Mouse (Mus musculus) NIH3T3 (cell line): ENCODE results near the gene Apc2.

ENCODE experiments used
- DNase-seq: peaks from one replicate; pipeline ENCODE4 v3.0.0-alpha.2; 2012; ENCODE audit warnings: low read depth

The Apc2 gene

GRCm38 (mm10) chr10:80294311-80294710 lies 1.5 kb upstream of the Apc2 start:
- peak; percentile 44 for DNase-seq

- peak; percentile 24 for DNase-seq
Observed at GRCm38 (mm10) chr10:80294788-80295303, 931 bp upstream of the Apc2 start.

DNA sequence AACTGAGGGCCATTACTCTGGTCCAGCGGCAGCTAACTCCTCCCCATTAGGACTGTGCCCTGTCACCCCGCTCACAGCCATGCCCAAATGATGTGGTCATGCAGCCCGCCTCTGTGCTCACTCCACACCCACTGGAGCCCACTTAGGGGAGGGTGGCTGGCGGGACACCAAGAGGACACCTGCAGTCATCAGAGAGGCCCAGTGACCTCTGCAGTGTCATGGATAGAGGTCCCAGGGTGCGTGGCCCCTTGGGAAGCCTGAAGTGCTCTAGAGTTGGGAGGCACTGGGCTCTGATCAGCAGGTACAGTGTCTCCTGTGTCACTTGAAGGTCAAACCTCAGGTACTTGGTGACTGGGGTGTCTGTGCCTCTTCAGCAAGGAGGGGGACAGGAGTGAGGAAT lies 1.0 kb downstream of the Apc2 start:
- no peak for DNase-seq

DNA sequence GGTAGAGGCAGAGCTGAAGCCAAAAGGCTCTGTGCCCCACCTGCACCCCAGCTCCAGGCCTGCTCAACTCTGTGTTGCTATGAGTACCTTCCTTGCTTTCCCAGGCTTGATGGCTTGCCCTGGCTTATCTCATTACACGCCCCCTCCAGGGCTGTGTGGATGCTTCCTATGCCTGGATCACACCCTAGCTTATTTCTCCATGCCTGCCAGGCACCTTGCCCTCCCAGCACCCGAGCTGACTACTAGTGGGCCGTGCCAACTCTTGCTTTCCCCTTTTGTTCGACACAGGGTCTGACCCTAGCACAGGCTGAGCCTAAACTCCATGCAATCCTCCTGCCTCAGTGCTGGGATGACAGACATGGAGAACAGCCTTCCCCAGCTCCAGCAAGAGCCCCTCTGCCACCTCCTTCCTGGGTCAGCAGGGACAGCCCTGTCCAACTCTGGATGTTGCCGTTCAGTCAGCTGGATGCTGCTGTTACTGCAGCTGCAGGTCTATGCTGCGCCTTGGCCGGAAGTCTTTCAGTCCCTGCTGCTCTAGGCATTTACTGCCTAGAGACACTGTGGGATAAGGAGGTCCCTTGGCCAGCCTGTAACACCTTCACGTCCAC lies 1.9 kb downstream of the Apc2 start:
- no peak for DNase-seq

DNA sequence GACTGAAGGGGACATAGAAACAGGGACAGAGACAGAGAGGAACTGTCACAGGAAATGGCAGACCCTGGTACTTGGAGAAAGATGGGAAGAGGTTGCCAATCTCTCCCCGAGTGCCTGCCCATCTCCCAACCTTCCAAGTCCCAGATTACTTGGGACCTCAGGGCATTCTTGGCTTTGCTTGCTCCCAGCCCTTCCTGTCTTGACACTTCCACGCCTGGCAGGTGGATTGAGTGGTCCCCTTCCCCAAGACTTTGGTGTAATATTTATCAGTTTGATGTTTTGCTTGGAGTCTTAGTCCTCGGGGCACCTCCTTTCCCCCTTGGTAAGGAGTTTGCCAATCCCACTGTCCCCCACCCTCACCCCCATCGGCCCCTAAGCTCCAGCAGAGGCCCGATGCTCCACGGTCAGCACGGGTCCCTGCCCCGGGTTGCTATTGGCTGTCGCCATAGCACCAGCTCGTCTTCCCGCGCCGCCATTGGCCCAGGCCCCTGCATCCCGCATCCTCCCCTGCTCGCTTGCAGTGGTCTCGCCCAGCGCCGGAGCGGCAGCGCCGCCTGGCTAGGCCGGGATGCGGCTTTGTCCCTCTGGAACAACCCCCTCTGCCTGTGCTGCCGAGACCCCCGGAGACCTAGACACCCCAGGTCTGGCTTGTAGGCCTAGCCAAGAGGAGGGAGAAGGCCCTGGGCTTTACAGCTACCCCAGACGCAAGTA lies 2.9 kb downstream of the Apc2 start:
- DNase-seq = no peak

- DNase-seq = no peak
Observed at GRCm38 (mm10) chr10:80299301-80299700, 3.5 kb downstream of the Apc2 start.

- no peak for DNase-seq
Observed at GRCm38 (mm10) chr10:80299824-80300223, 4.0 kb downstream of the Apc2 start.

DNA sequence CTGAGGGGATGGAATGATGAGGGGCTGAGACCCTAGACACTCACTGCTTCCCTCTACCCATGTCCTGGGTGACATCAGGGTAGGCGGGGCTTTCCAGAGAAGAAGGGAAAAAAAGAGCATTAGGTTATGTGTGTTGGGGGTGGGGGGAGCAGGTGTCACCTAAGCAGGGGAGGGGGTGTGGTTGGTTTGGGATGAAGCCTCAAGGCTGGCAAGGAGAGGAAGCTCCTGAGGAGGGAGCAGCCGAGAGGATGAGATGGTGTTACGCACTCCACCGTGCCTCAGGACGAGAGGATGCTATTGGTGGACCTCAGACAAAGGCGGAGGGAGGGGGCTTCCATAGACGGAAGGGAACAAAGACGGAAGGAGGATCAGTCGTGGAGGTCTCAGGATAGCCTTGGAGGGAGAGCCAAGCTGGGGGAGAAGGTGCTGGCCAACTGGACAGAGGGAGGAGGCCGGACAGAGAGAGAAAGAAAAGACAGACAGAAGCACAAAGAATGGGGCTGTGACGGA lies 5.0 kb downstream of the Apc2 start:
- no peak for DNase-seq

DNA sequence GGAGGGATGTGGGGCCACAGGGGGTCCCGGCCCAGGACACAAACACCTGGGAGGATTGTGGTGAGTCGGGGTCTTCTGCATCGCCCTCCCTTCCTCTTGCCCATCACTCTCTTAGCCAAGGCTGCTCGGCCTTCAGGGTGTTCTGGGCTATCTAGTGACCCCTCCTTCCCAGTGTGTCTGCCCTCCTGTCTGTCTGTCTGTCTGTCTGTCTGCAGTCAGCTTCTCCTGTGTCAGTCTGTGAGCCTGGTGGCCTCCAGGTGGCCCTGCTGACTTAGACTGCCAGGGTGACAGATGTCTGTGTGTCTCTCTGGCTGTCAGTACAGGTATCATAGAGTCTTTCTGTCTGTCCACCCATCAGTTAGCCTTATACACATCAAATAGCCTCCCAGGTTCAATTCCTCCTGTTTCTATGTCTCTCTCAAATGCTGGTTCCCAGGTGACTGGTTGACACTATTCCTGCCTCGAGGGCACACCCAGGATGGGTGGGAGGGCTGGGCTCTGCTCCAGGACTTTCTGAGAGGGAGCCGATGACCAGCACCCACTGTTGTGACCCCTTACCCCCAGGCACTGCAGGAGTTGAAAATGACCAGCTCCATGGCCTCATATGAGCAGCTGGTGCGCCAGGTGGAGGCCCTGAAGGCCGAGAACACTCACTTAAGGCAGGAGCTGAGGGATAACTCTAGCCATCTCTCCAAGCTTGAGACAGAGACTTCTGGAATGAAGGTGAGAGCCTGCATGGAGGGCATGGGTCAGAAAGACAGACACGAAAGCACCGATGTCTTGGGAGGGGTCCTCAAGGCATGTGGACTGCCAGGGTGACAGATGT lies 5.7 kb downstream of the Apc2 start:
- DNase-seq = no peak

DNA sequence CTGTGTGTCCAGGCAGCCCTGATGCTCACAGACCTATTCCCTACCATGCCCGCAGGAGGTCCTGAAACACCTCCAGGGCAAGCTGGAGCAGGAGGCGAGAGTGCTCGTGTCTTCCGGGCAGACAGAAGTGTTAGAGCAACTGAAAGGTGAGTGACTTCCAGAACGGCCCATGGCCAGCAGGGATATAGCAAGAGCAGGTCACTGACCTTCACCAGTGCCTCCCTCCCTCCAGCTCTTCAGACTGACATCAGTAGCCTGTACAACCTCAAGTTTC lies 6.2 kb downstream of the Apc2 start:
- no peak for DNase-seq

DNA sequence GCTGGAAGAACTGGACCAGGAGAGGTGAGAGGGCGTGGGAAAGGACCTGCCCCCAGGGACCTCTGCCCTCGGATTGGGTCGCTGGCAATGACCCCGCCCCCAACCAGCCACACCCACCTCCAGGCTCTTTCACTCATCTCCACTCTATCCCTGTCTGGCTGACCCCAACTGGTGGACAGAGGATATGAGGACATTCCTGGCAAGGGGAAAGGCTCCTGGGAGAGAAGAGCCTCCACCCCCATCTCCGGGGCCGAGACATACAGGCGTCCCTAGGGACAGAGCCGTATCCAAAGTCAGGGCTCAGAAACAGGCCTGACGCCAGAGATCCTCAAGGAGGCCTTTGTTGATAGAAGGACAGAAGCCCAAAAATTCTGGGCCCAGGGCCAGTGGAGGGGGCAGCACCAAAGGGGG lies 6.7 kb downstream of the Apc2 start:
- peak; percentile 46 for DNase-seq

DNA sequence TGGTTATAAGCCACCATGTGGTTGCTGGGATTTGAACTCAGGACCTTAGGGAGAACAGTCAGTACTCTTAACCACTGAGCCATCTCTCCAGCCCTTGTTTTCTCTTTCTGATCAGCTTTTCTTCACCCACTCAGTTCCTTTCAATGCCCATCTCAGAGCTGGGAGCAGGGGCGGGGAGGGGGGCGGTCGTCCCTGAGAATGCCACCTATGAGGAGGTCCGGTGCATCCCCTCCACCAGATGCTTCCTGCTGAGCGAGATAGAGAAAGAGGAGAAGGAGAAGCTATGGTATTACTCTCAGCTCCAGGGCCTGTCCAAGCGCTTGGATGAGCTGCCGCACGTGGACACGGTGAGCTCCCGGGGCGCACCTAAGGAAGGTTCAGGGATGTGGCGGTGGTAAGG lies 8.7 kb downstream of the Apc2 start:
- no peak for DNase-seq

DNA sequence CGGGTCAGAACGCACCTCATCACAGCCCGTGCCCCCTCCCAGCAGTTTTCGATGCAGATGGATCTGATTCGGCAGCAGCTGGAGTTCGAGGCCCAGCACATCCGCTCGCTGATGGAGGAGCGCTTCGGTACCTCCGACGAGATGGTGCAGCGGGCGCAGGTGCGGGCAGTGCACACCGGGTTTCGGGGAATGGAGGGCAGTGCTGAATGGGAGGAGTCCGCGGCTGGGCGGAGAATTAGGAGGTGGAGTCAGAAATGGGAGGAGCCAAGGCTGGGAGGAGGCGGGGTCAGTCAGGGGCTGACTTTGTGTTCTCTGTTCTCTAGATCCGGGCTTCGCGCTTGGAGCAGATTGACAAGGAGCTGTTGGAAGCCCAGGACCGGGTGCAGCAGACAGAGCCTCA lies 9.1 kb downstream of the Apc2 start:
- DNase-seq = no peak

GRCm38 (mm10) chr10:80311560-80311959 lies 15.8 kb downstream of the Apc2 start:
- DNase-seq = no peak

DNA sequence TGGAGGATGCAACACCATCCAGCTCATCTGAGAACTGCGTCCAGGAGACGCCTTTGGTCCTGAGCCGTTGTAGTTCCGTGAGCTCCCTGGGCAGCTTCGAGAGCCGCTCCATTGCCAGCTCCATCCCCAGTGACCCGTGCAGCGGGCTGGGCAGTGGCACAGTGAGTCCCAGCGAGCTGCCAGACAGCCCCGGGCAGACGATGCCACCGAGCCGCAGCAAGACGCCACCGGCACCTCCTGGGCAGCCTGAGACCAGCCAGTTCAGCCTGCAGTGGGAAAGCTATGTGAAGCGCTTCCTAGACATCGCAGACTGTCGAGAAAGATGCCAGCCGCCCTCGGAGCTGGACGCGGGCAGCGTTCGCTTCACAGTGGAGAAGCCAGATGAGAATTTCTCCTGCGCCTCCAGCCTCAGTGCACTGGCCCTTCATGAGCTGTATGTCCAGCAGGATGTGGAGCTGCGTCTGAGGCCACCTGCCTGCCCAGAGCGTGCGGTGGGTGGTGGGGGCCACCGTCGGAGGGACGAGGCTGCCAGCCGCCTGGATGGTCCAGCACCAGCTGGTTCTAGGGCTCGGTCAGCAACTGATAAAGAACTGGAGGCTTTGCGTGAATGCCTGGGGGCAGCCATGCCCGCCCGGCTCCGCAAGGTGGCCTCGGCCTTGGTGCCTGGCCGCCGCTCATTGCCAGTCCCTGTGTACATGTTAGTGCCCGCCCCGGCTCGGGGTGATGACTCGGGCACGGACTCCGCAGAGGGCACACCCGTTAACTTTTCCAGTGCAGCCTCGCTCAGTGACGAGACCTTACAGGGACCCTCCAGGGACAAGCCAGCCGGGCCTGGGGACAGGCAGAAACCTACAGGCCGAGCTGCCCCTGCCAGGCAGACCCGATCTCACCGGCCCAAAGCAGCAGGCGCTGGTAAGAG lies 17.1 kb downstream of the Apc2 start:
- no peak for DNase-seq

DNA sequence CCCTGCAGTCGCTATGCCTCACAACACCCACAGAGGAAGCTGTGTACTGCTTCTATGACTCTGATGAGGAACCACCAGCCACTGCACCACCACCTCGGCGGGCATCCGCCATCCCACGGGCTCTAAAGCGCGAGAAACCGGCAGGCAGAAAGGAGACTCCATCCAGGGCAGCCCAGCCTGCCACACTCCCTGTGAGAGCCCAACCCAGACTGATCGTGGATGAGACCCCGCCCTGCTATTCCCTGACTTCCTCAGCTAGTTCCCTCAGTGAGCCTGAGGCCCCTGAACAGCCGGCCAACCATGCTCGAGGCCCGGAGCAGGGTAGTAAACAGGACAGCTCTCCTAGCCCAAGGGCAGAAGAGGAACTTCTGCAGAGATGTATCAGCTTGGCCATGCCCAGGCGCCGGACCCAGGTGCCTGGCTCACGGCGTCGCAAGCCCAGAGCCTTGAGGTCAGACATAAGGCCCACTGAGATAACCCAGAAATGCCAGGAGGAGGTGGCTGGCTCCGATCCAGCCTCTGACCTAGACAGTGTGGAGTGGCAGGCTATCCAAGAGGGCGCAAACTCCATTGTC lies 17.9 kb downstream of the Apc2 start:
- no peak for DNase-seq

DNA sequence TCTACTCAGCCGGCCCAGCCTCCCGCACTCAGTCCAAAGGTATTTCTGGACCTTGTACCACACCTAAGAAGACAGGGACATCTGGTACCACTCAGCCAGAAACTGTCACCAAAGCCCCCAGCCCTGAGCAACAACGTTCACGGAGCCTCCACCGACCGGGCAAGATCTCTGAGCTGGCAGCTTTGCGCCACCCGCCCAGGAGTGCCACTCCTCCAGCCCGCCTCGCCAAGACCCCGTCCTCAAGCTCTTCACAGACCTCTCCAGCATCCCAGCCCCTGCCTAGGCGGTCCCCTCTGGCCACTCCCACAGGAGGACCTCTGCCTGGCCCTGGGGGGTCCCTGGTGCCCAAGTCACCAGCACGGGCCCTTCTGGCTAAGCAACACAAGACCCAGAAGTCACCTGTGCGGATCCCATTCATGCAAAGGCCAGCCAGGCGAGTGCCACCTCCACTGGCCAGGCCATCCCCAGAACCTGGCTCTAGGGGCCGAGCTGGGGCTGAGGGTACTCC lies 18.8 kb downstream of the Apc2 start:
- no peak for DNase-seq

DNA sequence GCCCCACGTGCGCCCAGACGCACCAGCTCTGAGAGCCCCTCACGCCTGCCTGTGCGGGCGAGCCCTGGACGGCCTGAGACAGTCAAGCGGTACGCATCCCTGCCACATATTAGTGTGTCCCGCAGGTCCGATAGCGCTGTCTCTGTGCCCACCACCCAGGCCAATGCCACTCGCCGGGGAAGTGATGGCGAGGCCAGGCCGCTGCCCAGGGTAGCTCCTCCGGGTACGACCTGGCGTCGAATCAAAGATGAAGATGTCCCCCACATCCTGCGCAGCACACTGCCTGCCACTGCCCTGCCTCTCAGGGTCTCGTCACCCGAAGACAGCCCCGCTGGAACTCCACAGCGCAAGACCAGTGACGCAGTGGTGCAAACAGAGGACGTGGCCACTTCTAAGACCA lies 19.5 kb downstream of the Apc2 start:
- no peak for DNase-seq

DNA sequence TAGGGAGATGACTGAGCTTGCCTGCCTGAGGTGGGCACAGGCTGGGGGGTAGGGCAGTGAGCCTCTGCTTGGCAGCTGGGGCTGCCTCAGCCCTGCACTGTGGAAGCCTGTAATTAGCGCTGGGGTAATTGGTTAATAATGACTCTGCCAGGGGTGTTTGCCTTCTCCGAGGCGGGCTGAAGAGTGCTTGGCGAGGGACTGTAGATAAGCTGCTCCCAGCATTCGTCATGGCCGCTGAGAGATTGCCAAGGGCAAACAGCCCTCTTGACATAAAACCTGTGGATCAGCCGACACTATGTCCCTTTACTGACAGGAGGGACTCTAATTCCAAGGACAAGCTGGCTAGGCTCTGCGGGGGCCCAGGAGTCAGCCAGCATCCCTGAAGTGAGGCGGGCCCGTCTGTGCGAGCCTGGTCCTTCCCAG lies 20.6 kb downstream of the Apc2 start:
- no peak for DNase-seq

DNA sequence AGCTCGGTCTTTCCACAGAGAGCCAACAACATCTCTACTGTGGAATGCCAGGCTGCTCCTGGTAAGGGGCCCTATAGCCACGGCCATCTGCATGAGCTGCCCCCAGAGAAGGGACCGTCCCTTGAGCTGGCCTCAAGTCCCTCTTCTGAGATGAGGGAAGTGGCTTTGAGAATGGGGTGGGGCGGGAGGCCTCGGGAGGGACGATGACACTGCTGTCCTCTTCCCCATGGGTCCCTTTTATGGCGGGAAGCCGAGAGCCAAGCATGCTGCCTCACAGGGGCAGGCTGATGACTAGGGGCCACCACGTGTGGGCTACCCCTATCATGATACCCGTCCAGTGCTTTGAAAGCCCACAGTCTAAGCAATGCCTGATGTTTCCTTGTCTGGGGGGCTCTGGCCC lies 21.2 kb downstream of the Apc2 start:
- DNase-seq = no peak

- peak; percentile 96 for DNase-seq
Observed at GRCm38 (mm10) chr10:80320340-80320760, 24.6 kb downstream of the Apc2 start, which contains the start of gene 2310011J03Rik. 2310011J03Rik (minus strand) TSS chr10:80320537.
